Mouse (Mus musculus): ENCODE data around the gene Tcf21. TPM values are rescaled to one million over a fixed set of nuclear protein-coding genes. Genes with fewer than 3 reads are reported as not detected.

Tcf21 gene
- polyA plus RNA-seq (2015; fragmentation: Nextera tagmentation; extraction: Ambion mirVana), result 211 and 218 TPM in 2 replicates

DNA sequence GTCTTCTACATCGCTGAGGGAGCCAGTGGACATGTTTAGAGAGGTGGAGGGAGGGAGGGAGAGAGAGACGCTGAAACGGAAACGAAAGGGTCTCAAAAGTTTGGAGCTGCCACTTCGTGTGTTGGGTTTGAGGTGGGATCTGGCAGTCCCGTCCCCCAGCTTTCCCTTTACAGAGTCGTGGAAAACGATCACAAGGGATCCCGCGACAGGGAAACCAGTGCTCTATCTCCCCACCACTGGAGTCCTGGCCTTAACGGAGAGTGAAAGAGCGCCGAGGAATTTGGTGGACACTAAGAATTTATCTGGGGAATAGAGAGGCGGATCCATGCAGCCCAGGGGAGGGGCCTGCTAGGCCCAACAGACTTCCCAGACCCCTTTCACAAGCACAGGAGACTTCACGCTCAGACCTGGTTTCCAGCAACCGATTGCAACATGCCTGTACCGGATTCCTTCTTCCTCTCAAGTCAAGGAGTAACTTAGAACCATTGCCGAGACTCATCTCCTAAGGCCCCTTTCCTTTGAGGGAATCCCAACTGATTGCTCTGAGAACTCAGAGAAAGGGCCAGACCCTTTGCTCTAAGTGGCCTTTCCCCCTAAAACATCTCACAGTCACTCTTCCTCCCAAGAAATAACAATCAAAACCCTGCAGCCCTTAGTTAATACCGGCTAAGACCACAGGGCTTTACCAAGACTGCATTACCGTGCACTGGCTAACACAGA, at the start of gene Tcf21:
Gene Tcf21 (minus strand): TSS at position 304 of the 720 bp plus-strand sequence.
- H3K27ac ChIP-seq, result peak within 1 kb of the TSS; percentile 94
- H3K4me1 ChIP-seq, result no peaks in the 10 kb centered on the region; the same call in 1 of the 2 replicates
- H3K9me3 ChIP-seq, result no peaks in the 10 kb centered on the region
- H3K9ac ChIP-seq, result peak within 1 kb of the TSS; percentile 65
- peak within 1 kb of the TSS; percentile 37 for H3K4me2 ChIP-seq
- peak; percentile 83 for ATAC-seq (ENCODE audit: insufficient read depth, low FRiP score, low read depth)
- peak within 1 kb of the TSS; percentile 60 for H3K4me3 ChIP-seq (replicated peaks)
- H3K27me3 ChIP-seq (replicated peaks), result 0 out of 2 replicates have a peak, but pooled peaks cover 2% of the 10 kb centered on the region
- WGBS, result 2% methylated on average over 20 of the region's 20 CpGs
- H3K36me3 ChIP-seq, result no peaks in the 10 kb centered on the region

DNA sequence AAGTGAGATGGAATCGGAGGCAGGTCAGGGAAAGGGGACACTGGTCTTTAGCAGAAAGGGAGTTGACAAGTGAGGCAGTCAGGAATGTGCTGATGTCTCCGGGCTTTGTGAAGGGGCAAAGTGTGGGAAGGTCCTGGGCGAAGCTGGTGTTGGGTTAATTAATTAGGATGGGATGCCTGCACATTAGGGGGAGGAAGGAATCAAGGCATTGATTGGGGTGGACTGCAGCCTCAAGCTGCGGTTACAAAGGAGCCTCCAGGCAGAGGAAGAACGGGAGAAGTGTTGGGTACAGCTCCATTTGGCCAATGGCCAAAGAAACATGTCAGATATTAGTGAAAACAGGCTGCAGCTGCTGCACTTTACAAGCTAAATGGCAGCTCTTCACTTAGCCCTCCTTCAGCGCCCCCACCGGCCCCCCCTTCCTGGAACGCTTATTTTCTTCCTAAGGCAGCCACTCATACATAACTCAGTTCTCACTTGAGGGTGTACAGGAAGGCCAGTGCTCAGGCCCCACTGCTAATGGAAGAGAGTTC, 48.5 kb upstream of the Tcf21 start:
- Histone ChIP-seq H3K9me3 (no peaks in the 10 kb centered on the region), H3K36me3 (no peaks in the 10 kb centered on the region), H3K4me2 (no peak overlapping the region), H3K4me3 (replicated peaks) (no peak overlapping the region), H3K9ac (no peak overlapping the region), H3K4me1 (0 out of 2 replicates have a peak, but pooled peaks cover 6% of the 10 kb centered on the region), H3K27ac (peak overlapping the region; percentile 59), H3K27me3 (replicated peaks) (no peaks in the 10 kb centered on the region)
- ATAC-seq (ENCODE audit: insufficient read depth, low FRiP score, low read depth), result peak; percentile 63; the same call in 1 of the 2 replicates
- WGBS, result 22% methylated on average over 8 of the region's 8 CpGs

DNA sequence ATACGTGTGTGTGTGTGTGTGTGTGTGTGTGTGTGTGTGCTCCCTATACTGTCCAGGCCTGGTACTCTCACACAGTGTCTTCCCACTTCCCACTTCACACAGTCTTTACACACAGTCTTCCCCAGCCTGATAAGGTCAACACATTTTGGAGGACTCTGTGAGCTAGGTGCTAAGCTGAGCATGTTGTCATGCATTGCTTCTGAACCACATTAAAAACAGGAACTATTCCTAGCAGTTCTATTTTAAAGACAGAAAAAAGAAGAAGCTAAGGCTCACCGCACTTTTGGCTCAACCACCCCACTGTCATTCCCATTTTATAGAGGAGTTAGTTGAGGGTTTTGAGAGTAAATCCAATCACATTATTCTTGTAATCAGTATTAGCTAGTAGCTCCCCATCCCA, 47.2 kb upstream of the Tcf21 start:
- Histone ChIP-seq H3K9me3 (no peaks in the 10 kb centered on the region), H3K4me2 (no peak overlapping the region), H3K27me3 (replicated peaks) (no peaks in the 10 kb centered on the region), H3K4me3 (replicated peaks) (no peak overlapping the region), H3K9ac (no peak overlapping the region), H3K36me3 (no peaks in the 10 kb centered on the region), H3K4me1 (0 out of 2 replicates have a peak, but pooled peaks cover 6% of the 10 kb centered on the region), H3K27ac (no peak overlapping the region)
- 83% methylated on average over 2 of the region's 2 CpGs for WGBS
- ATAC-seq (ENCODE audit: insufficient read depth, low FRiP score, low read depth), result no peak

DNA sequence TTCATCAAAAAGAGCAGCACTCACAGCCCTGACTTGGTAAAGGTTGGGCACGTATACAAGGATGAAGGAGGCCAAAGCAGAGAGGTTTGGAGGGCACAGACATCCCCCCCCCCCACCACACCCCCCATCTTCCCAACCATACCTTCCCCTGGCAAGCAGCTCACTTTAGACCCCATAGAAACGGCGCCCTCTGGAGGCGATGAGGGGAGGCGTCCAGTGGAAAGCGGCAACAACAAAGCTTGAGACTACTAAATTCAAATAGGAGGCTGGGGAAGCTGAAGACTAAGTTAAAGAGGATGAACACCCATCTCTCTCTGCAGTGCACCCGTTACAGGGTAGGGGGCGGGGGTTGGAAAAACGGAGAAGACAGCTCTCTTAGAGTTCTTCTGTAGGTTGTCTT, 38.1 kb upstream of the Tcf21 start:
- no peak for ATAC-seq (ENCODE audit: insufficient read depth, low FRiP score, low read depth)
- H3K9me3 ChIP-seq, result no peaks in the 10 kb centered on the region
- H3K4me2 ChIP-seq, result no peak overlapping the region
- 0 out of 2 replicates have a peak, but pooled peaks cover 4% of the 10 kb centered on the region for H3K4me1 ChIP-seq
- H3K27me3 ChIP-seq (replicated peaks), result no peaks in the 10 kb centered on the region
- H3K9ac ChIP-seq, result no peak overlapping the region
- no peak overlapping the region for H3K27ac ChIP-seq
- no peak overlapping the region for H3K4me3 ChIP-seq (replicated peaks)
- 35% methylated on average over 9 of the region's 9 CpGs for WGBS
- no peaks in the 10 kb centered on the region for H3K36me3 ChIP-seq

DNA sequence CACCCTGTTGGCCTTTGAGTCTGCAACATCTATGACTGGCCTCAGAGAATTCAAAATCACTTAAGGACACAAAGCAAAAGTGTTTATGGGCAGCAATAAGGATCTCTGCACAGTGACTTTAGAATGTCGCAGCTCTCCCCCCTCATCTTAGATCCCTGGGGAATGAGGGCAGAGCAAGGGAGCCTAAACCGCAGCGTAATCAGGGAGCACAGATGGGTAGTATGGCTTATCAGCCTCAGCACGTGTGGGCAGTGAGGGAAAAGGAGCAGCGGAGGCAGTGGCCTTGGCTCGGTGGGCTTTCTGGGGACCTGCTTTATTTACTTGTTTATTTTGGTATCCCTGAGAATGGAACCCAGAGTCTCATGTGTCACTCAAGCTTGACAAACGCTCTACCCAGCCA, 34.4 kb upstream of the Tcf21 start:
- H3K4me1 ChIP-seq, result 0 out of 2 replicates have a peak, but pooled peaks cover 4% of the 10 kb centered on the region
- H3K4me3 ChIP-seq (replicated peaks), result no peak overlapping the region
- H3K9me3 ChIP-seq, result no peaks in the 10 kb centered on the region
- H3K36me3 ChIP-seq, result no peaks in the 10 kb centered on the region
- no peaks in the 10 kb centered on the region for H3K27me3 ChIP-seq (replicated peaks)
- H3K27ac ChIP-seq, result no peak overlapping the region
- WGBS, result 38% methylated on average over 7 of the region's 7 CpGs
- H3K4me2 ChIP-seq, result no peak overlapping the region
- no peak overlapping the region for H3K9ac ChIP-seq
- ATAC-seq (ENCODE audit: insufficient read depth, low FRiP score, low read depth), result no peak

DNA sequence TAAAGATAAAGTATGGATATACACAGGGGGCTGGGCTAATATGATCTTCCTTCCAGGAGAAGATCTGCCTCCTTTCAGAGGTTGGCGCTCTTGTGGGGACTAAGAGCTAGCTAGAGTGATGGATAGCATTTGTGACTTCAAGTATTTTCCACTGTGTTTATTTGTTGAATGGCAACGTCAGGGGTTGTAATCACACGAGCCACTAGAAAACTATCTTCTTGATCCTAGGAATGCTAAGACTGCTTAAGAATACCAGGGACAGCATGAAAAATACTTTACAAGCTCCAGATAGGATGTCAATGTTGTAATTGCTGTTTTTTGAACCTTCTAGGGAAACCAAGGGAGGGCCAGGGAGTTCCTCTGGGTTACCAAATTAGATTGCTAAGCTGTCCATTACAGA, 25.4 kb upstream of the Tcf21 start:
- no peak for ATAC-seq (ENCODE audit: insufficient read depth, low FRiP score, low read depth)
- H3K4me2 ChIP-seq, result no peak overlapping the region
- no peak overlapping the region for H3K9ac ChIP-seq
- no peak overlapping the region for H3K4me3 ChIP-seq (replicated peaks)
- H3K36me3 ChIP-seq, result no peaks in the 10 kb centered on the region
- H3K27ac ChIP-seq, result no peak overlapping the region
- WGBS, result 27% methylated on average over 3 of the region's 3 CpGs
- peaks cover 11% of the 10 kb centered on the region; the same call in 1 of the 2 replicates for H3K4me1 ChIP-seq
- H3K9me3 ChIP-seq, result no peaks in the 10 kb centered on the region
- H3K27me3 ChIP-seq (replicated peaks), result peaks cover 11% of the 10 kb centered on the region; the same call in 1 of the 2 replicates

DNA sequence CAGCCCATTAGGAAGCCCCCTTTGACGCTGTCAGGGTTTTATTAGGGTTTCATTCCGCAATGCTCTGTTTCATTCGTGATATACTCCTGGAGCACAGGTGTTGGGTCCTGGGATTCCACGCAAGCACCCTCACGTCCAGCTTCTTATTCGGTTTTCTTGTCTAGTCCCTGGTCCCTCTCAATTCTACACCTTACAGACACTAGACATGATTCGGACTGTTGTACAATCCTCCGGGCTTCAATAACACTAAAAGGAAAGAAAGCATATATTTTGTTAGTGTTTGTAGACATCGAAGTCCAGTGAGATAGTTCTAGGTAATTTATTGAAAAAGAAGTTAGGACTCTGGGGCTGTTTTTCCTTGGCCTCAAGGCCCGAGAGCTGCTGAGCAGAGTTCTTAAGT, 24.8 kb upstream of the Tcf21 start:
- WGBS, result 44% methylated on average over 10 of the region's 10 CpGs
- no peaks in the 10 kb centered on the region for H3K9me3 ChIP-seq
- ATAC-seq (ENCODE audit: insufficient read depth, low FRiP score, low read depth), result no peak
- H3K36me3 ChIP-seq, result no peaks in the 10 kb centered on the region
- H3K27me3 ChIP-seq (replicated peaks), result peaks cover 11% of the 10 kb centered on the region; the same call in 1 of the 2 replicates
- no peak overlapping the region for H3K4me2 ChIP-seq
- H3K4me1 ChIP-seq, result peaks cover 11% of the 10 kb centered on the region; the same call in 1 of the 2 replicates
- no peak overlapping the region for H3K4me3 ChIP-seq (replicated peaks)
- H3K9ac ChIP-seq, result no peak overlapping the region
- H3K27ac ChIP-seq, result no peak overlapping the region

DNA sequence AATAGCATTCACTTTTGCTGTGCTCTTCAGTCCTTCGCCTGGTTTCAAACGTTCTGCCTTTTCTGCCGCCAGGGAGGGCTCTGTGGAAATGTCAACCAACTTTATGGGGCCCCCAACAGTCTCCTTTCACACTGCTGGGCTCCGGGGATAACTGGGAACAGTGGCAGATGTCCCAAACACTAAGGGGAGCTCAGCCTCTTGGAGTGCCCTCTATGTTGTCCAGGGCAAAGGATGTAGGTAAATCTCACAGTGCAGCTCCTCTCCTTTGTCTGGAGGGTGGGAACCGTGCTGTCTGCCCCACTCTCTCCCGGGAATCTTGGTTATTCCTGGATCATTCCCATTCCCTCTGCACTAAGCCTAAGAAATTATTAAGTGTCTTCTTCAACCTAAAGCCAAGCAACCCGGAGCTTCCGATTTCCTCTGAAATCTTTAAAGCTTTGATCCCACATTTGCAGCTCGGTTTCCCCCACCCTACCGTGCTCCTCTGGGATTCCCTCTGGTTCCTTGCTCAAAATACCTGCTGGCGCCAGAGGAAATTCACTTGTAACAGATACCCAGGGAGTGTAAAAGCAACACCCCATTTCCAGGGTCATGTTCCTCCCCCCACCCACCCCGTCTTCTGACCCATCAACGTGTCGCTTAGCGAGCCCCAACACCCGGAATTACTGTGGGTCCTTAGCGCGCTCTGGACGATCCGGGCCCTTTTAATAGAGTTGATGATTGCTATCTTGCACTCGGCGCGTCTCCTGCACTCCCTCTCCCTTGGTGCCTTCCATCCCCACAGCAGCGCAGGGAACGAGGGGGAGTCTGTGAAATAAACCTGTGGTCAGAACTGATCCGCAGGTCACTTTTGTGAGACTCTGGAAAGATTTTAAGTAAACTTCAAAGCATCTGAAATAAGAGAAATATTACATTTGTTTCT, 23.7 kb upstream of the Tcf21 start:
- H3K27me3 ChIP-seq (replicated peaks), result peaks cover 11% of the 10 kb centered on the region; the same call in 1 of the 2 replicates
- 8% methylated on average over 26 of the region's 26 CpGs for WGBS
- no peak overlapping the region for H3K9ac ChIP-seq
- H3K4me3 ChIP-seq (replicated peaks), result peak overlapping the region; percentile 12; the same call in 1 of the 2 replicates
- ATAC-seq (ENCODE audit: insufficient read depth, low FRiP score, low read depth), result no peak
- no peaks in the 10 kb centered on the region for H3K9me3 ChIP-seq
- peaks cover 11% of the 10 kb centered on the region; the same call in 1 of the 2 replicates for H3K4me1 ChIP-seq
- peak overlapping the region; percentile 42 for H3K4me2 ChIP-seq
- H3K27ac ChIP-seq, result no peak overlapping the region
- no peaks in the 10 kb centered on the region for H3K36me3 ChIP-seq

DNA sequence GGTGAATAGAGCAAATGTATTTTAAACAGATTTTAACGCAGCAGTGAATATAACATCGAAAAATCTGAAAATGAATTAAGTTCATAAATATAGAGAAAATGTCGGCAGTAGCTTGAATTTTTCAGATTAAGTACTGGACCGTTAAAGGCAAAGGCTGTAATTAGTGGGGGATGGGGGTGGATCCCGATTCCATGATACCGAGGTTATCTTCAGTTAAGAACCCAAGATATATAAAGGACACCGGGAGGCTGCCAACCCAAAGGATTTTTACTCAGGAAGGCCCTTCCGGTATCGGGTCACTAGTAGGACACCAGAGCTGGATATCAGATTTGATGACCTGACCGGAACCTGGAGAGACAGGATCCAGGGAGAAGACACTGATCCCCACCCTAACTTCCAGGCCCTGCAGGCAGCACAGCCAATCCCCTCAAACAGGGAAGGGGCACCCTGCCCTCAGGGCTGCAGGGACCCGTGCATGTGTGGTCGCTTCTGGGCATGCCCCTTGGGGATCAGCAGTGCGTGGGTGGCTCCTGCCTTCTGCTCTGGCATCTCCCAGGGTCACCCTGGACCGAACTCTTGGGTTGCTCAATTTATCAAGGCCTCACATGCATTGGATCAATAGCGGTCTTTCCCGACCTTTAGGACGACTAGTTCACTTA, 22.9 kb upstream of the Tcf21 start:
- 20% methylated on average over 17 of the region's 17 CpGs for WGBS
- Histone ChIP-seq H3K36me3 (no peaks in the 10 kb centered on the region), H3K27me3 (replicated peaks) (peaks cover 11% of the 10 kb centered on the region; the same call in 1 of the 2 replicates), H3K27ac (no peak overlapping the region), H3K4me2 (peak overlapping the region; percentile 42; the same call in 1 of the 2 replicates), H3K4me1 (peaks cover 11% of the 10 kb centered on the region; the same call in 1 of the 2 replicates), H3K9me3 (no peaks in the 10 kb centered on the region), H3K9ac (no peak overlapping the region), H3K4me3 (replicated peaks) (no peak overlapping the region)
- ATAC-seq (ENCODE audit: insufficient read depth, low FRiP score, low read depth), result no peak; the same call in 1 of the 2 replicates

DNA sequence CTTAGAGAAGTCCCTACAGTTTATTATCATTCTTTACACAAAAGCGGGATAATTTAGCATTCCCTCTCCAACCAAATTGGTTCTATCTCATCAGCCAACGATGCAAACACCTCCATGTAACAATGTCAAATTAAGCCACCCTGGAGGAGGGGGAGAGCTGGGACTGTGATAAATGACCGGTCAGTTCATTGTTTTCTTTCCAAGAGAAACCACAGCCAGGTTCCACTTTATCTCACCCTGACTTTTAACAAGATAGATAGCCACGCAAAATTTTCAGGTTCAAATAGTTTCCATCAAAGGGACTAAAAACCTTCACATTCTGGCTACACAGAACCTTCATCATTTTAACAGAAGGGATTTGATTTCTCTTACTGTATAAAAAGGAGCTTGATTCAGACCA, 22.1 kb upstream of the Tcf21 start:
- Histone ChIP-seq H3K9me3 (no peaks in the 10 kb centered on the region), H3K4me2 (no peak overlapping the region), H3K9ac (no peak overlapping the region), H3K4me1 (peaks cover 11% of the 10 kb centered on the region; the same call in 1 of the 2 replicates), H3K27ac (no peak overlapping the region), H3K27me3 (replicated peaks) (peaks cover 11% of the 10 kb centered on the region; the same call in 1 of the 2 replicates), H3K36me3 (no peaks in the 10 kb centered on the region), H3K4me3 (replicated peaks) (no peak overlapping the region)
- WGBS, result 20% methylated on average over 4 of the region's 4 CpGs
- no peak for ATAC-seq (ENCODE audit: insufficient read depth, low FRiP score, low read depth)

DNA sequence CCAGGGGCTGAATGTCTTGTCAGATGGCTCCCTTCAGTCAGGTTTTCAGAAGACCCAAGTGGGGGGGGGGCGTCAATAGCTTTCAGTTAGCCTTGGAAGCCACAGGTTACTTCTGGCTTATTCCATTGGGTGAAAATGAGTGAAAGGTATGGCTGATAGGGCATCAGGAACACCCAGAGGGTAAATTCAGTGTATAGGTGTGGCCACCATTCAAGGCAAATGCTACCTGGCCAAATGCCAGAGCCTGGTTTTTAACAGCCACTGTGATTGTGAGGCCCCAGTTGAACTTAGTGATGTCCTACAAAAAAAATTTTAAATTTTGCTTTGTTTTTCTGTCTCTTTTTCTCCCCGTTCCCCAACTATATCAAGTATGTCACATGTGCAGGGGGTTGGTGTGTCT, 6.3 kb upstream of the Tcf21 start:
- Histone ChIP-seq H3K4me2 (no peak overlapping the region), H3K4me3 (replicated peaks) (no peak overlapping the region), H3K9ac (no peak overlapping the region), H3K36me3 (no peaks in the 10 kb centered on the region), H3K9me3 (no peaks in the 10 kb centered on the region), H3K4me1 (no peaks in the 10 kb centered on the region; the same call in 1 of the 2 replicates), H3K27me3 (replicated peaks) (no peaks in the 10 kb centered on the region), H3K27ac (no peak overlapping the region)
- no peak for ATAC-seq (ENCODE audit: insufficient read depth, low FRiP score, low read depth)
- 72% methylated on average over 2 of the region's 2 CpGs for WGBS
